Mouse (Mus musculus): Measurements from ENCODE around the gene Hist1h2ag.
"Not testable (repeated sequence)": the region's sequence is repeated elsewhere in the genome, so short reads cannot be mapped to it uniquely, and the experiment has no call there.

Gene Hist1h2ag

DNA sequence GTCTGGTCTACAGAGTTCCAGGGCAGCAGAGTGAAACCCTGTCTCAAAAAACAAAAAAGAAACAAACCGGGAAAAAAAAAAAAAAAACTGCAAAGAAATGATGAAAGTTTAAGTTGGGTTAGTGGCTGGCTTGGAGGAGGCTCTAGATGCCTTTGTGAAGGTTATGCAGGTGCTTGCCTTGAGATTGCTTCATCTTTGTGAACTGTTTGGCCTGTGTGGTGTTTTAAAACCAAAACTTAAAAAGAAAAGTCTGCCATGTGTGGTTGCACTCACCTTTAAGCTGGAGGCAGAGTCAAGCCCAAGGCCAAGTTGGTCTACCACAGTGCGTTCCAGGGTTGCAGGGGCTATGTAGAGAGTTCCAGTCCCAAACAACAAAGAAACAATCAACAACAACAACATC lies 6.3 kb upstream of the Hist1h2ag start:
- Histone ChIP-seq H3K9me3 (ENCODE audit: low read length) (no peaks in the 10 kb centered on the region), H3K36me3 (ENCODE audit: insufficient read depth, low read length) (no peaks in the 10 kb centered on the region), H3K27me3 (ENCODE audit: insufficient read depth, low read length) (peaks cover 8% of the 10 kb centered on the region), H3K4me3 (replicated peaks; ENCODE audit: low read length) (no peak overlapping the region), H3K4me1 (replicated peaks; ENCODE audit: low read depth, low read length) (peaks cover 49% of the 10 kb centered on the region)
- TF ChIP-seq CTCF (conservative IDR thresholded peaks at IDR 0.05; ENCODE audit: low read length) (no peak), NANOG (IDR thresholded peaks at IDR 0.05; ENCODE audit: borderline replicate concordance, low read length) (no peak), POU5F1 (IDR thresholded peaks at IDR 0.05; ENCODE audit: borderline replicate concordance, low read length) (no peak)

GRCm38 (mm10) chr13:22045311-22045710 lies 2.6 kb upstream of the Hist1h2ag start:
- Histone ChIP-seq H3K9me3 (ENCODE audit: low read length) (no peaks in the 10 kb centered on the region), H3K36me3 (ENCODE audit: insufficient read depth, low read length) (no peaks in the 10 kb centered on the region)

DNA sequence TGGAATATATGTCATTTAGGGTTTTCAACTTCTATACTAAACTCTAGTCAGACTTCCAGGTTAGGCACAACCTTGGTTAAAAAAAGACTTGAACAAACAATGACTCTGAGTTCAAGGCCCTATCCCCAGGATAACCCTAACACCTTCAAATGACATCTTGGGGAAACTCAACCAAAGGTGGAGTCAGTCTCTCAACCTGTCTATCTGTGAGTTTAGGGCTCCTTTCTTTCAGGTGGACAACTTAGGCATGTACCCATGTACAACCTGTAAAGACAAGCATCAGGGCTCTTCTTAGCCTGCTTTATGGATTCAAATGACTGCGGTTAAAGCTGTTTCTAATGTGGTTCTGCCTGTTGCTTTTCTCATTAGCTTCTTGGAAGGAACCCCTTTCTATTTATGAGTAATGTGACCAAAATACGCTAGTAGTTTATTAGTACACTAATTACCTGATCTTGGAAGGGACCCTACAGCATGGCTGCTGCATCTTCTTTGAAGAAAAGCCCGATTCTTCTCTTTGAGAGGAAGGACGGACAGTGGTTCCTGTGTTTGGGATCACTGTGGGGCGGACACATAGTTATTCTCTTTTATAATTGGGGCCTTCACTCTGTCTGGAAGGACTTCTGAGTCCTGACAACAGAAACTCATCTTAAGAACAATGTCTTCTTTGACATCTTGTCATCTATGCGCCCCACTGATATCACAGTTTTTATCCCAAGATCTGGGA lies 1.9 kb upstream of the Hist1h2ag start:
- H3K4me1 ChIP-seq (replicated peaks; ENCODE audit: low read depth, low read length): peaks cover 45% of the 10 kb centered on the region
- no peak overlapping the region for H3K4me3 ChIP-seq (replicated peaks; ENCODE audit: low read length)
- no peak for TF ChIP-seq POU5F1 (IDR thresholded peaks at IDR 0.05; ENCODE audit: borderline replicate concordance, low read length)
- no peak for TF ChIP-seq CTCF (conservative IDR thresholded peaks at IDR 0.05; ENCODE audit: low read length)
- TF ChIP-seq NANOG (IDR thresholded peaks at IDR 0.05; ENCODE audit: borderline replicate concordance, low read length): no peak
- no peaks in the 10 kb centered on the region for H3K36me3 ChIP-seq (ENCODE audit: insufficient read depth, low read length)
- H3K9me3 ChIP-seq (ENCODE audit: low read length): no peaks in the 10 kb centered on the region
- H3K27me3 ChIP-seq (ENCODE audit: insufficient read depth, low read length): no peaks in the 10 kb centered on the region; the same call in 1 of the 2 replicates

More at GRCm38 (mm10) chr13:22045311-22045710, 2.6 kb upstream of the Hist1h2ag start:
- peaks cover 48% of the 10 kb centered on the region for H3K4me1 ChIP-seq (replicated peaks; ENCODE audit: low read depth, low read length)
- TF ChIP-seq CTCF (conservative IDR thresholded peaks at IDR 0.05; ENCODE audit: low read length): no peak
- TF ChIP-seq POU5F1 (IDR thresholded peaks at IDR 0.05; ENCODE audit: borderline replicate concordance, low read length): no peak
- TF ChIP-seq NANOG (IDR thresholded peaks at IDR 0.05; ENCODE audit: borderline replicate concordance, low read length): no peak
- H3K27me3 ChIP-seq (ENCODE audit: insufficient read depth, low read length): no peaks in the 10 kb centered on the region; the same call in 1 of the 2 replicates
- H3K4me3 ChIP-seq (replicated peaks; ENCODE audit: low read length): no peak overlapping the region

DNA sequence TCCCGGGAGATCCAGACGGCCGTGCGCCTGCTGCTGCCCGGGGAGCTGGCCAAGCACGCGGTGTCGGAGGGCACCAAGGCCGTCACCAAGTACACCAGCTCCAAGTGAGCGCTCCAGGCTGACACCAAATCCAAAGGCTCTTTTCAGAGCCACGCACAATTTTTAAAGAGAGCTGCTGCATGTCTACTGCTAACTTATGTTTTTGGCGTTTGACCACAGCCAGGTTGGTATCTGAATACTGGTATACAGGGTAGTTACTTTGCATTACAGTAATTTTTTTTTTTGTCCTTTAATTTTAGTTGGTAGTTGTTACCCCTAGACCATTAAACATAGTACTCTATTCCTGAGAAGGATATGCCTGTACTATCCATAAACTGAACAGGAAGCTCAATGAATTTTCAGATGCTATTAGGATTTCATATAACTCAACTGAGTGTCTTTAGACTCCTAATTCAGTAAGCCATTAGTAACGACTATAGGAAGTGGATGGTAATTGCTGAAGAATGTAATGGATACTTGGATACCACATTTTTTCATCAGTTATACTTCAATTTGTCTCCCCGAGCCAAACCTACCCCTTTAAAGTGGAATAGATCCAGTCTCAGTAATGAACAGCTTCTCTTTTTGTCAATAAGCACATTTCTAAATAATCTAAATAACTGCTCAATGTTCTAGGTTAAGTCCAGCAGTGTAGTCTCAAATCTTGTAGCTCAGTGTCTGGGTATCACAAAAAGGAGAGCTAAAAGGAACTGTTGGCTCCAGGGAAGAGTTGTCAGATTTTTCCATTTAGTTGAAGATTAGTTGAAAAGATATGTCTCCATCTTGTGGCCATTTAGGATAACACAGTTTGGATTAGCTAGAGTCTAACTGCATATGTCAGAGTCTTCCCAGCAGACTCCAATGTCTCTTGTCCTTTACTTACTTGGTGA lies 1.0 kb upstream of the Hist1h2ag start:
- H3K4me3 ChIP-seq (replicated peaks; ENCODE audit: low read length): peak overlapping the region; percentile 64
- H3K4me1 ChIP-seq (replicated peaks; ENCODE audit: low read depth, low read length): peaks cover 48% of the 10 kb centered on the region
- H3K27me3 ChIP-seq (ENCODE audit: insufficient read depth, low read length): no peaks in the 10 kb centered on the region; the same call in 1 of the 2 replicates
- H3K36me3 ChIP-seq (ENCODE audit: insufficient read depth, low read length): no peaks in the 10 kb centered on the region
- peak; percentile 53 for TF ChIP-seq CTCF (conservative IDR thresholded peaks at IDR 0.05; ENCODE audit: low read length)
- TF ChIP-seq POU5F1 (IDR thresholded peaks at IDR 0.05; ENCODE audit: borderline replicate concordance, low read length): no peak
- no peaks in the 10 kb centered on the region for H3K9me3 ChIP-seq (ENCODE audit: low read length)

GRCm38 (mm10) chr13:22041651-22042567 lies 835 bp downstream of the Hist1h2ag start:
- H3K9me3 ChIP-seq (ENCODE audit: low read length): no peaks in the 10 kb centered on the region

GRCm38 (mm10) chr13:22041142-22041536 lies 1.6 kb downstream of the Hist1h2ag start, which contains the start of gene Hist1h4i:
Hist1h4i (minus strand) TSS chr13:22041362.
- H3K27me3 ChIP-seq (ENCODE audit: insufficient read depth, low read length); H3K36me3 ChIP-seq (ENCODE audit: insufficient read depth, low read length); H3K9me3 ChIP-seq (ENCODE audit: low read length): not testable (repeated sequence)
- Histone ChIP-seq H3K4me3 (replicated peaks; ENCODE audit: low read length) (peak within 1 kb of the TSS; percentile 80), H3K4me1 (replicated peaks; ENCODE audit: low read depth, low read length) (peaks cover 54% of the 10 kb centered on the region)

More at GRCm38 (mm10) chr13:22041651-22042567, 835 bp downstream of the Hist1h2ag start:
- Histone ChIP-seq H3K4me3 (replicated peaks; ENCODE audit: low read length) (peak overlapping the region; percentile 80), H3K27me3 (ENCODE audit: insufficient read depth, low read length) (no peaks in the 10 kb centered on the region), H3K4me1 (replicated peaks; ENCODE audit: low read depth, low read length) (peaks cover 49% of the 10 kb centered on the region), H3K36me3 (ENCODE audit: insufficient read depth, low read length) (no peaks in the 10 kb centered on the region)
- TF ChIP-seq CTCF (conservative IDR thresholded peaks at IDR 0.05; ENCODE audit: low read length) (no peak), POU5F1 (IDR thresholded peaks at IDR 0.05; ENCODE audit: borderline replicate concordance, low read length) (no peak), NANOG (IDR thresholded peaks at IDR 0.05; ENCODE audit: borderline replicate concordance, low read length) (no peak)

DNA sequence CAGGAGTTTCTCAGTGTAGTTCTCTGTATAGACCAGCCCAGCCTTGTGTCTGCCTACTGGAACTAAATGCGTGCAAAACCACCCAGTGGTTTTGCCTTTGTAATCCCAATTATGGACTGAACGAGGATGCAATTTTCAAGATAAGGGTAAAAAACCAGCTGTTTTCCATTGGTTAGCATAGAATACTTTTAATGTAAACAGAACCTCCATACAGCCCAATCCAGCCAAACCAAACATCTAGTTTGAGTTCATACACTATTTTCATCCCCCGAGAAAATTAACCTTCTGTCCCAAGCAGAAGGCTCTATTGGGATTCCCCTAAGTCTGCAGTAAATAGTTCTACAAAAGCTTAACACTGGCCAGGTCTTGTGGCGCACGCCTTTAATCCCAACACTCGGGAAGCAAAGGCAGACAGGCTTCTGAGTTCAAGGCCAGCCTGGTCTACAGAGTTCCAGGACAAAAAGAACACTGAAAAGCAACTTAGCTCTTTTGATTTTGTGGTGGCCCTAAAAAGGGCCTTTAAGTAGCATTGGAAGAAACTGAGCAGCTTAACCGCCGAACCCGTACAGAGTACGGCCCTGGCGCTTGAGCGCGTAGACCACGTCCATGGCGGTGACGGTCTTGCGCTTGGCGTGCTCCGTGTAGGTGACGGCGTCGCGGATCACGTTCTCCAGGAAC lies 2.1 kb downstream of the Hist1h2ag start:
- Histone ChIP-seq H3K27me3 (ENCODE audit: insufficient read depth, low read length) (no peaks in the 10 kb centered on the region), H3K36me3 (ENCODE audit: insufficient read depth, low read length) (no peaks in the 10 kb centered on the region), H3K4me1 (replicated peaks; ENCODE audit: low read depth, low read length) (peaks cover 52% of the 10 kb centered on the region), H3K4me3 (replicated peaks; ENCODE audit: low read length) (peak overlapping the region; percentile 80), H3K9me3 (ENCODE audit: low read length) (no peaks in the 10 kb centered on the region)
- TF ChIP-seq NANOG (IDR thresholded peaks at IDR 0.05; ENCODE audit: borderline replicate concordance, low read length) (no peak), POU5F1 (IDR thresholded peaks at IDR 0.05; ENCODE audit: borderline replicate concordance, low read length) (no peak), CTCF (conservative IDR thresholded peaks at IDR 0.05; ENCODE audit: low read length) (no peak)

Data from E14TG2a.4 (cell line).